9 mouse cellular contexts compared by ENCODE assay signal in genomic region chr8:105850611-105851010, GRCm38 (mm10). TPM values are rescaled to one million over a fixed set of nuclear protein-coding genes. Genes with fewer than 3 reads are reported as not detected.
DNase-seq lines count a peak whose midpoint lies in the region; ATAC-seq and TF ChIP-seq lines count a peak whose summit lies in the region.
"Had no signal": no experiment of that assay in that cellular context is flagged by ENCODE, and none has a peak within 500 bp of the region (broad histone marks: within the 10 kb centered on the region; RNA-seq: fewer than 3 reads in every experiment).

No protein-coding gene starts in this region.

- peaks cover 19% of the 10 kb centered on the region for H3K36me3 ChIP-seq in heart, embryonic 11.5 days (ENCODE audit: control insufficient read depth, insufficient read depth, low read length)
- peaks cover 33% of the 10 kb centered on the region for H3K36me3 ChIP-seq in ES-E14 (ENCODE audit: control insufficient read depth, insufficient read depth, low read length, poor library complexity, severe bottlenecking)
- H3K36me3 ChIP-seq in hindbrain, embryonic 12.5 days, result peaks cover 41% of the 10 kb centered on the region
- peaks cover 22% of the 10 kb centered on the region for H3K36me3 ChIP-seq in midbrain, embryonic 11.5 days (ENCODE audit: control insufficient read depth, insufficient read depth, low read length)

- H3K9me3 ChIP-seq in heart, embryonic 11.5 days (replicated peaks; ENCODE audit: control insufficient read depth, low read length), result no peaks in the 10 kb centered on the region
- no peaks in the 10 kb centered on the region for H3K9me3 ChIP-seq in ES-E14 (ENCODE audit: control insufficient read depth, insufficient read depth, low read depth, low read length)
- no peaks in the 10 kb centered on the region for H3K9me3 ChIP-seq in hindbrain, embryonic 12.5 days (replicated peaks)
- H3K9me3 ChIP-seq in midbrain, embryonic 11.5 days (ENCODE audit: control insufficient read depth, low read length), result no peaks in the 10 kb centered on the region

- no peaks in the 10 kb centered on the region for H3K27me3 ChIP-seq in heart, embryonic 11.5 days (ENCODE audit: control insufficient read depth, insufficient read depth, low read length)
- no peaks in the 10 kb centered on the region for H3K27me3 ChIP-seq in hindbrain, embryonic 12.5 days
- H3K27me3 ChIP-seq in midbrain, embryonic 11.5 days (ENCODE audit: control insufficient read depth, insufficient read depth, low read length), result no peaks in the 10 kb centered on the region

- ATAC-seq in heart, embryonic 11.5 days (replicated peaks; ENCODE audit: insufficient number of reproducible peaks, low FRiP score, low TSS enrichment), result no peak
- no peak for ATAC-seq in hindbrain, embryonic 12.5 days (ENCODE audit: low FRiP score)
- no peak for ATAC-seq in midbrain, embryonic 11.5 days (ENCODE audit: low FRiP score)

- 83% methylated on average over 7 of the region's 7 CpGs for WGBS in heart, embryonic 11.5 days (ENCODE audit: insufficient replicate concordance)
- WGBS in hindbrain, embryonic 12.5 days, result 82% methylated on average over 7 of the region's 7 CpGs
- WGBS in midbrain, embryonic 11.5 days, result 82% methylated on average over 7 of the region's 7 CpGs

- intact Hi-C loops in heart, postnatal 25 days (cut with DNase I), result loop anchor here (5.0 kb wide), 1 partner anchor 82 kb away; the partner anchor contains the start of gene Ctrl
- intact Hi-C loops in left cerebral cortex, postnatal 36 days (cut with DNase I), result loop anchor here (10.0 kb wide), 1 partner anchor 136 kb away; no protein-coding TSS in a partner anchor

- no peak overlapping the region for H3K27ac ChIP-seq in heart, embryonic 11.5 days (ENCODE audit: low read depth, low read length)
- H3K27ac ChIP-seq in ES-E14 (ENCODE audit: insufficient read depth, low read depth, low read length, poor library complexity, severe bottlenecking), result 0 out of 2 replicates have a peak overlapping the region, but pooled peaks have one; percentile 23
- H3K27ac ChIP-seq in hindbrain, embryonic 12.5 days, result no peak overlapping the region
- H3K27ac ChIP-seq in midbrain, embryonic 11.5 days (ENCODE audit: low read depth, low read length), result no peak overlapping the region

- H3K4me3 ChIP-seq in heart, embryonic 11.5 days (ENCODE audit: low read depth, low read length), result peak overlapping the region; percentile 24
- H3K4me3 ChIP-seq in ES-E14 (ENCODE audit: insufficient read depth in 1 of 2, low read depth in 1 of 2, low read length in 2 of 2, poor library complexity in 1 of 2, severe bottlenecking in 1 of 2), result peak overlapping the region; percentile 45 to 89
- peak overlapping the region; percentile 13 for H3K4me3 ChIP-seq in hindbrain, embryonic 12.5 days
- no peak overlapping the region for H3K4me3 ChIP-seq in midbrain, embryonic 11.5 days (ENCODE audit: low read depth, low read length)

- in situ Hi-C loops in ES-E14 (cut with MboI; ENCODE audit: low sequenced_read_pairs in 2 of 2, unreplicated experiment in 2 of 2), result no loop called here

- H3K9ac ChIP-seq in heart, embryonic 11.5 days (ENCODE audit: low read depth, low read length), result peak overlapping the region; percentile 24; the same call in 1 of the 2 replicates
- peak overlapping the region; percentile 56 for H3K9ac ChIP-seq in ES-E14 (ENCODE audit: insufficient read depth, low read depth, low read length, poor library complexity, severe bottlenecking)
- no peak overlapping the region for H3K9ac ChIP-seq in hindbrain, embryonic 12.5 days
- H3K9ac ChIP-seq in midbrain, embryonic 11.5 days (ENCODE audit: low read length), result peak overlapping the region; percentile 22; the same call in 1 of the 2 replicates

- peaks cover 8% of the 10 kb centered on the region for H3K4me1 ChIP-seq in heart, embryonic 11.5 days (ENCODE audit: control insufficient read depth, insufficient read depth, low read length)
- peaks cover 2 to 6% of the 10 kb centered on the region in 2 experiments; a peak in 1 of 4 replicates for H3K4me1 ChIP-seq in ES-E14 (ENCODE audit: control insufficient read depth in 2 of 2, insufficient read depth in 2 of 2, low read length in 2 of 2, poor library complexity in 1 of 2)
- peaks cover 10% of the 10 kb centered on the region for H3K4me1 ChIP-seq in hindbrain, embryonic 12.5 days
- peaks cover 6% of the 10 kb centered on the region for H3K4me1 ChIP-seq in midbrain, embryonic 11.5 days (ENCODE audit: control insufficient read depth, insufficient read depth, low read length)

- H3K4me2 ChIP-seq in heart, embryonic 11.5 days, result peak overlapping the region; percentile 57
- peak overlapping the region; percentile 84 for H3K4me2 ChIP-seq in hindbrain, embryonic 12.5 days (replicated peaks)
- H3K4me2 ChIP-seq in midbrain, embryonic 11.5 days, result peak overlapping the region; percentile 31

- no peak for DNase-seq in heart, postnatal 25 days (ENCODE audit: low spot score)
- DNase-seq in ES-E14 (ENCODE audit: low read depth, low spot score), result no peak
- DNase-seq in midbrain, embryonic 11.5 days (ENCODE audit: low spot score, missing footprints), result no peak
- no peak for DNase-seq in left cerebral cortex, adult 8-10 months (ENCODE audit: low spot score in 2 of 2)
- no peak for DNase-seq in urinary bladder, adult 2 months (ENCODE audit: low spot score)
- DNase-seq in left cerebral cortex, postnatal 36 days (ENCODE audit: low spot score in 2 of 2), result no peak
- DNase-seq: gastrocnemius, adult 2 months had no signal

TF ChIP-seq in ES-E14, 5 proteins besides CTCF, POLR2A, EP300 and RAD21:
- TF ChIP-seq ZNF384 (IDR thresholded peaks at IDR 0.05; ENCODE audit: low read depth, low read length), result no peak
- TF ChIP-seq MAFK (IDR thresholded peaks at IDR 0.05; ENCODE audit: insufficient read depth, low read depth, low read length), result no peak
- no peak for TF ChIP-seq ZC3H11A (IDR thresholded peaks at IDR 0.05; ENCODE audit: borderline replicate concordance, low read depth, low read length)
- TF ChIP-seq CHD2 (IDR thresholded peaks at IDR 0.05; ENCODE audit: low read depth, low read length), result no peak
- TF ChIP-seq HCFC1 (IDR thresholded peaks at IDR 0.05; ENCODE audit: borderline replicate concordance, insufficient read depth, low read length), result no peak

RNA-seq across cellular contexts. Expression of gene Cenpt, which starts 2.5 kb away (rescaled TPM):
- 45.7 and 47.9 TPM in 2 replicates for polyA plus RNA-seq in heart, embryonic 11.5 days (2014; fragmentation: Nextera tagmentation; extraction: Ambion mirVana)
- total RNA-seq in heart, postnatal 25 days (2021), result 1 to 10 TPM; 2.2 to 2.9 TPM
- total RNA-seq in ES-E14 (2012; rRNA removed), result 82.2 and 127 TPM in 2 replicates
- 63.8 and 64.5 TPM in 2 replicates for polyA plus RNA-seq in hindbrain, embryonic 12.5 days (2016; fragmentation: Nextera tagmentation; extraction: Ambion mirVana)
- polyA plus RNA-seq in midbrain, embryonic 11.5 days (2014; fragmentation: Nextera tagmentation; extraction: Ambion mirVana), result 58.1 and 60.4 TPM in 2 replicates
- 10 to 100 TPM; 14.4 to 17.8 (median 16.0) TPM for total RNA-seq in left cerebral cortex, adult 8-10 months (2022)
- 14.5 and 21.2 TPM in 2 replicates for polyA plus RNA-seq in urinary bladder, adult 2 months (2012; rRNA removed)
- total RNA-seq in left cerebral cortex, postnatal 36 days (2021), result 10 to 100 TPM; 15.2 to 18.0 TPM

RNA-seq across cellular contexts. Expression of gene Thap11, which starts 4.3 kb away (rescaled TPM):
- polyA plus RNA-seq in heart, embryonic 11.5 days (2014; fragmentation: Nextera tagmentation; extraction: Ambion mirVana), result 47.2 and 49.8 TPM in 2 replicates
- 10 to 100 TPM; 23.8 to 27.4 TPM for total RNA-seq in heart, postnatal 25 days (2021)
- 31.5 and 52.5 TPM in 2 replicates for total RNA-seq in ES-E14 (2012; rRNA removed)
- polyA plus RNA-seq in hindbrain, embryonic 12.5 days (2016; fragmentation: Nextera tagmentation; extraction: Ambion mirVana), result 74.3 and 77.8 TPM in 2 replicates
- 66.5 and 70.5 TPM in 2 replicates for polyA plus RNA-seq in midbrain, embryonic 11.5 days (2014; fragmentation: Nextera tagmentation; extraction: Ambion mirVana)
- total RNA-seq in left cerebral cortex, adult 8-10 months (2022), result 10 to 100 TPM; 36.8 to 41.5 (median 37.4) TPM
- 42.2 and 44.4 TPM in 2 replicates for polyA plus RNA-seq in urinary bladder, adult 2 months (2012; rRNA removed)
- 10 to 100 TPM; 38.9 to 44.8 TPM for total RNA-seq in left cerebral cortex, postnatal 36 days (2021)

RNA-seq across cellular contexts. Expression of gene Nutf2, which starts 9.8 kb away (rescaled TPM):
- 231 and 265 TPM in 2 replicates for polyA plus RNA-seq in heart, embryonic 11.5 days (2014; fragmentation: Nextera tagmentation; extraction: Ambion mirVana)
- total RNA-seq in heart, postnatal 25 days (2021), result 10 to 100 TPM; 30.7 to 35.0 TPM
- total RNA-seq in ES-E14 (2012; rRNA removed), result 185 and 242 TPM in 2 replicates
- 241 and 248 TPM in 2 replicates for polyA plus RNA-seq in hindbrain, embryonic 12.5 days (2016; fragmentation: Nextera tagmentation; extraction: Ambion mirVana)
- 300 and 367 TPM in 2 replicates for polyA plus RNA-seq in midbrain, embryonic 11.5 days (2014; fragmentation: Nextera tagmentation; extraction: Ambion mirVana)
- 10 to 100 TPM; 19.8 to 39.6 (median 23.2) TPM for total RNA-seq in left cerebral cortex, adult 8-10 months (2022)
- polyA plus RNA-seq in urinary bladder, adult 2 months (2012; rRNA removed), result 79.8 and 95.3 TPM in 2 replicates
- 10 to 100 TPM; 25.7 to 35.4 TPM for total RNA-seq in left cerebral cortex, postnatal 36 days (2021)

RNA-seq across cellular contexts. Expression of gene Tsnaxip1, which starts 23.1 kb away (rescaled TPM):
- polyA plus RNA-seq in heart, embryonic 11.5 days (2014; fragmentation: Nextera tagmentation; extraction: Ambion mirVana), result 0.07 and 0.13 TPM in 2 replicates
- not detected for total RNA-seq in heart, postnatal 25 days (2021)
- 0.13 and 0.26 TPM in 2 replicates for total RNA-seq in ES-E14 (2012; rRNA removed)
- polyA plus RNA-seq in hindbrain, embryonic 12.5 days (2016; fragmentation: Nextera tagmentation; extraction: Ambion mirVana), result 0.84 and 1.5 TPM in 2 replicates
- 0.15 and 0.18 TPM in 2 replicates for polyA plus RNA-seq in midbrain, embryonic 11.5 days (2014; fragmentation: Nextera tagmentation; extraction: Ambion mirVana)
- under 1 TPM in 1 of 4 experiments, not detected in 3; 0.16 TPM for total RNA-seq in left cerebral cortex, adult 8-10 months (2022)
- not detected in 2 replicates for polyA plus RNA-seq in urinary bladder, adult 2 months (2012; rRNA removed)
- not detected for total RNA-seq in left cerebral cortex, postnatal 36 days (2021)
- total RNA-seq: gastrocnemius, adult 2 months had no signal

RNA-seq across cellular contexts. Expression of gene Ranbp10, which starts 23.5 kb away (rescaled TPM):
- 11.4 and 14.3 TPM in 2 replicates for polyA plus RNA-seq in heart, embryonic 11.5 days (2014; fragmentation: Nextera tagmentation; extraction: Ambion mirVana)
- 10 to 100 TPM; 19.1 to 19.2 TPM for total RNA-seq in heart, postnatal 25 days (2021)
- total RNA-seq in ES-E14 (2012; rRNA removed), result 12.9 and 13.7 TPM in 2 replicates
- polyA plus RNA-seq in hindbrain, embryonic 12.5 days (2016; fragmentation: Nextera tagmentation; extraction: Ambion mirVana), result 12.8 and 14.6 TPM in 2 replicates
- 10.9 and 11.2 TPM in 2 replicates for polyA plus RNA-seq in midbrain, embryonic 11.5 days (2014; fragmentation: Nextera tagmentation; extraction: Ambion mirVana)
- 10 to 100 TPM; 20.1 to 24.4 (median 22.4) TPM for total RNA-seq in left cerebral cortex, adult 8-10 months (2022)
- 17.7 and 18.2 TPM in 2 replicates for polyA plus RNA-seq in urinary bladder, adult 2 months (2012; rRNA removed)
- total RNA-seq in left cerebral cortex, postnatal 36 days (2021), result 10 to 100 TPM; 22.1 to 25.1 TPM

Comparison
In these comparisons a context has a peak if more than half of its experiments do, and no peak if none do; other contexts are left out.
1. H3K4me2 ChIP-seq: peak in every context shown above with its lines; median percentile 84 in hindbrain, embryonic 12.5 days; 57 in heart, embryonic 11.5 days; 31 in midbrain, embryonic 11.5 days.